Mouse (Mus musculus) right cerebral cortex, postnatal 14 days (tissue): ENCODE data around the gene Zbtb4.

Experiments used
- DNase-seq: peaks from one replicate; pipeline ENCODE4 v3.0.0; 2022

The Zbtb4 gene

DNA sequence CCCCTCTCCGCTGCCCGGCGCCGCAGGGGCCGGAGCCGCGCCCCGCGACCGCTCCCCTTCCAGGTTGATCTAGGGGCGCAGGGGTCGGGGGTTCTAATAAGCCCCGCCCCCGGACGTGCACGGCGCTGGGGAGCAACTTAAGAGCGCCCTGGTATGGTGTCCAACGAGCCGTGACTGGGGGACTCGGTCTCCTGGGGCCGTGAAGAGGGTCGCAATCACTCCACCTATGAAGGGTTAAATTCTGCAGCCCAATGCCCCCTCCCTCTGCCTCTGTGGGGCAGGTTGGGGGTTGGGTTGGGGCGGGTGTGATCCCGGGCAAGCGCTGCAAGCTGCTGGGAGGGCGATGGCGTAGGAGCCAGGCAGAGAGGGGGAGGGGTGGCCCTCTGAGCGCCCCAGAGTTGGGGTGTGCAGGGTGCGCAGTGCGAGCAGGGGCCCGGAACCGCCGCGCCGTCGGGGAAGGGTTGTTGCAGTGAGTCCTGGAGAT lies 456 bp downstream of the Zbtb4 start:
- DNase-seq = peak; percentile 80

DNA sequence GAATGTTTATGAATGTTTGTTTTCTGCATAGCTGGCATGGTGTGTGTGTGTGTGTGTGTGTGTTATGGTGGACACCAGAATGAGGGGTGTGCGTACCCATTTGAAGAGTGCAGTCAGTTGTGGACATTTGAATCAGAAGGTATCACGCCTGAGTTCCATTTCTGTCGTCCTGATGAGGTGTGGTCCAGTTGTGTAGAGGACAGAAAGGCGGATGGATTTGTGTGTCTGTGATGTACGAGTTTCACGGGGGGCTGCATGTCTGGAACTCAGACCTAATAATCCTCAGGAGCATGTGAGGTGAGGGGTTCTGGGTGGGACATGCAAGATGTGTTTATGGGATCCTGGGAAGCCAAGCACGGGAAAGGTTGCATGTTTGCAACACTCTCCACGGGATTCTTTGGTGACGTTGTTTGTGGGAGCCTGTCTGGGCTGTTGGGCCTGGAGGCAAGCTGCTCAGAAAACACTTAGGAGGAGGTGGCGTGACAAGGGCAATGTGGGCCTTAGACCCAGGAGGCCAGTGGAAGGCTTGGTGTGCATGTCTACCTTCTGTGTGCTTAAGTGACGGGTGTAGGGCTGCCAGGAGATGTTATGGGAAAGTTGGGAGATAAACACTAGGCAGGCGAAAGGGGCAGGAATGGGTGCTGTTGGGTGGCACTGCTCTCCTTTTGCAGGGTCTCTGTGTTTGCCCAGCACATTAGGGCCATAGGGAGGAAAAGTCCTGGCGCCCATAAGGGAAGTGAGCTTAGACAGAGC lies 1.3 kb downstream of the Zbtb4 start:
- no peak for DNase-seq

DNA sequence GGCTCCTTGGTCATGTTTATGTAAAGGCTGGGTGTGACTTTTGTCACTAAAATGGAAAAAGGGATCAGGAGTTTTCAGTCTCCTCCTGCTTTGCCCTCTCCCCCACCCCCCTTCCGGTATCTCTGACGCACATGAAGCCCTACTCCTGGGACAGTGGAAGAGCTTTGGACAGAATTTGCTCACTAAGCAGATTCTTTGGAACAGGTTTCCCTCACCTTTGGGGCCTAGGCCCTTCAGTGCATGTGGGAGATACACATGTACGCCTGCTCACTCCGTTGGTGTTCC lies 1.9 kb downstream of the Zbtb4 start:
- no peak for DNase-seq

DNA sequence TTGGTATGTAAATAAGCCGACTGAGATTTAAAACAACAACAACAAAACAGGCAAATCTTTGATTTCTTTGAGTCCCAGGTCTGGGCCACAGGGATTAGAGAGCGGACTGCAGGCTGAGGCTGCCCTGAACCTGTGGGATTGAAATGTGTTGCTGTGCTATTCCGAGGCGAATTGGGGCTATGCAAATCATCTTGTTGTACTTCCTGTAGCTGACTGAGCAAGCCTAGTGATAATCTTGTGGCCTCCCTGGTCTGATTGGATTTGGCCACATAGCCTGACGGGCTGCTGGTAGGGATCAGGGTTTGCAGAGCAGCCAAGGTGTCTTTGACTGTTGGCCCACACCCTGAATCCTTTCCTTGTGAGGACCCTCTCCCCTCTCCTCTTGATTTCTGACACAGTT lies 9.2 kb downstream of the Zbtb4 start:
- DNase-seq = no peak

DNA sequence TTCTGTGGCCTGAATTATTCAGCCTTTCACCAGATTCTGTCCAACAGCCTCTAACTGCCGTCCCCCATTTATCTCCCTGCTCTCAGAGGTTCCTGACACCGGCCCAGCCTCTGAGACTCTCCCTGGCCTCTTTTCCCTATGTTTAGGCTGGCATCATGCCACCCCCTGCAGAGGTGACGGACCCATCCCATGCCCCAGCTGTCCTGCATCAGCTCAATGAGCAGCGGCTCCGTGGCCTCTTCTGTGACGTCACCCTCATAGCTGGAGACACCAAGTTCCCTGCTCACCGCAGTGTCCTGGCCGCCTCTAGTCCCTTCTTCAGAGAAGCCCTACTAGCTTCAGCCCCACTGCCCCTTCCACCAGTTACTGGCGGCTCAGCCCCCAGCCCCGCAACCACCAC lies 10.0 kb downstream of the Zbtb4 start:
- DNase-seq = no peak

DNA sequence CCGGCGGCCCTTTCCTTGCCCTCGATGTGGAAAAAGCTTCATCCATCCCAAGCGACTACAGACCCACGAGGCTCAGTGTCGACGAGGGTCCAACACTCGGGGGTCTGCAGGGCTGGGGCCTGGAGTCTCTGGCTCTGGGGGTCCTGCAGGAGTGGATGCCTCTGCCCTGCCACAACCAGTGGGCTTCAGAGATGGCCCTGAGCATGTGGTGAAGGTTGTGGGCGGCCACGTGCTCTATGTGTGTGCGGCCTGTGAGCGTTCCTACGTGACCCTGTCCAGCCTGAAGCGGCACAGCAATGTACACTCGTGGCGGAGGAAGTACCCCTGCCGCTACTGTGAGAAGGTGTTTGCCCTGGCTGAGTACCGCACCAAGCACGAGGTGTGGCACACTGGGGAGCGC lies 10.8 kb downstream of the Zbtb4 start:
- DNase-seq = no peak

DNA sequence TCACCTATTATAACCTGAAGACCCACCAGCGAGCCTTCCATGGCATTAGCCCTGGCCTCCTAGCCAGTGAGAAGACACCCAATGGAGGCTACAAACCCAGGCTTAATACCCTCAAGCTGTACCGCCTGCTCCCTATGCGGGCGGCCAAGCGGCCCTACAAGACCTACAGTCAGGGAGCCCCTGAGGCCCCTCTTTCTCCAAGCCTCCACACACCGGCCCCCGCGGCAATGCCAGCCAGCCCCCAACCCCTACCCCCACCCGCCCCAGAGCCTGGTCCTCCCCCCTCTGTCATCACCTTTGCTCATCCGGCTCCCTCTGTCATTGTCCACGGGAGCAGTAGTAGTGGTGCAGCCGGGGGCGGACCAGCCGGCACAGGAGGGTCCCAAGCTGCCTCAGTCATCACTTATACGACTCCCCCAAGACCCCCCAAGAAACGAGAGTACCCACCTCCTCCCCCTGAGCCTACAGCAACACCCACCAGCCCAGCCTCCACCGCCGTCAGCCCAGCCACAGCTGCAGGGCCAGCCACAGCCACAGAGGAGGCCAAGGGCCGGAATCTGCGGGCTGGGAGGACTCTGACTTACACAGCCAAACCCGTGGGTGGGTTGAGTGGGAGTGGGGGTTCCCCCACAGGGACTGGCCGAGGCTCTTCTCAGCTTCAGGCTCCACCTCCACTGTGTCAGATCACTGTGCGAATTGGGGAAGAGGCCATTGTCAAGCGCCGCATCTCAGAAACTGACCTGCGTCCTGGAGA lies 12.0 kb downstream of the Zbtb4 start:
- DNase-seq = no peak

DNA sequence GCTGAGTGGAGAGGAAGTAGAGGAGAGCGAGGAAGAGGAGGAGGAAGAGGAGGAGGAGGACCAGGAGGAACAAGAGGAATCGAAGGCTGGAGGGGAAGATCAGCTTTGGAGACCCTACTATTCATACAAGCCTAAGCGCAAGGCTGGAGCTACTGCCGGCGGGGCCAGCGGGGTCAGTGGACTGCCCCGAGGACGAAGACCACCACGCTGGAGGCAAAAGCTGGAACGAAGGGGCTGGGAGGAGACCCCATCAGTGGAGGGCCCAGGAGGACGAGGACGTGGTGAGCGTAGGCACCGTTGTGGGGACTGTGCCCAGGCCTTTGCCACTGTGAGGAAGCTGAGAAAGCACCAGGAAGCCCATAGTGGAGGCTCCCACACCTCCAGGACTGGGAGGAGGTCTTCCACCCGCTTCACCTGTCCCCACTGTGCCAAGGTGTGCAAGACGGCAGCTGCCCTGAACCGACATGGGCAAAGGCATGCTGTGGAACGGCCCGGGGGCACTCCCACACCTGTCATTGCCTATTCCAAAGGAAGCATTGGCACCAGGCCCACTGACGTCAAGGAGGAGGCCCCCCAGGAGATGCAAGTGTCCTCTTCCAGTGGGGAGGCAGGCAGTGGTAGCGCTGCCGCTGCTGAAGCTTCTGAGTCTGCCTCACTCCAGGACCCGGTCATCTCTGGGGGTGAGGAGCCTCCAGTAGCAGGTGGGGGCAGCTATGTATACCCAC lies 12.7 kb downstream of the Zbtb4 start:
- DNase-seq = peak; percentile 59

DNA sequence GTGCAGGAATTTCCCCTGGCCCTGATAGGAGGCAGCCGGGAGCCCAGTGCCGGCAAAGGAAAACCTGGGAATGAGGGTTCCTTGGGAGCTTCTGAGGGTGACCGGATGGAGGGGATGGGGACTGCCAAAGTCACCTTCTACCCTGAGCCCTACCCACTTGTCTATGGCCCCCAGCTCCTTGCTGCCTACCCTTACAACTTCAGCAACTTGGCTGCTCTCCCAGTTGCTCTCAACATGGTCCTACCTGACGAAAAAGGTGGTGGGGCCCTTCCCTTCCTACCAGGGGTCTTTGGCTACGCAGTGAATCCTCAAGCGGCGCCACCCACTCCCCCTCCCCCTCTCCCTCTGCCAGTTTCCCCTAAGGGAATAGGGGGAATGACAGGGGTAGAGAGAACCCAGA lies 13.3 kb downstream of the Zbtb4 start:
- no peak for DNase-seq

DNA sequence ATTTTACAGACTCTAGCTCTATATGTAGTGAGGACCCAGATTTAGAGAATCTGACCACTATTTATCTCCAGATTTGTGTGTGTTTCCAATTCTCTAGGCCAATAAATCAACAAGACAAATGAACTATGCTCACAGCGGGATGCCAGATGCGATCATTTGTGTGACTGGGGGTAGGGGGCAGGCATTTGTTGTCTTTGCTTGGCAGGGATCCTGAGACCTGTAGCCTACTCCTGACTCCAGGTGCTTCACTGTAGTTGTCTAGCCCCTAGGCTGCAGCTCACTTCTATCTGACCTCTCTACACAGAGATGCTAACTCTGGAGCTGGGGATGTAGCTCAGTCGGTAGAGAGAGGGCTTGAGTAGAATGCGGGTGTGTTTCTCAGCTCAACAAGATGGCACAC lies 16.1 kb downstream of the Zbtb4 start:
- DNase-seq = no peak

DNA sequence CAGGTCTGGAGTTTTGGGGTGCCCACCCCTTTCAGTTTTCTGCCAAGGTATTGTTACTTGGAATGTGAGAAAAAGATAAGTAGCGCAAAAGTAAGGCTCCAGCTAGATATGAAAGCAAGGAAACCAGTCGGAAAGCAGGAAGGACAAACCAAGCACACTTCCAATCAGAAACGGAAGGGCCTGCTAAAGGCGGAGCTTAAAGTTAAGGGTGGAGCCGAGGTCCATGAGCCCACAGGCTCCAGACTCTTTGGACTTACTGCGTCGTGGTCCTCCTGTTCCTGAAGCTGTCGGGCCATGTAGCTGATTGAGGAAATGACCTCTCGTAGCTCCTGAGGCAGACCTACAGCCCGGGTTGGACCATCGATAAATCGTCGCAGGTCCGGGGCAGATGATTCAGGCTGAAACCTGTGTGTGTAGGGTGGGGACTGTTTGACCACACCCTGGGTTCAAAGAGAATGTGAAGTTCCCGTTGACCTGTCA lies 19.1 kb downstream of the Zbtb4 start:
- no peak for DNase-seq

DNA sequence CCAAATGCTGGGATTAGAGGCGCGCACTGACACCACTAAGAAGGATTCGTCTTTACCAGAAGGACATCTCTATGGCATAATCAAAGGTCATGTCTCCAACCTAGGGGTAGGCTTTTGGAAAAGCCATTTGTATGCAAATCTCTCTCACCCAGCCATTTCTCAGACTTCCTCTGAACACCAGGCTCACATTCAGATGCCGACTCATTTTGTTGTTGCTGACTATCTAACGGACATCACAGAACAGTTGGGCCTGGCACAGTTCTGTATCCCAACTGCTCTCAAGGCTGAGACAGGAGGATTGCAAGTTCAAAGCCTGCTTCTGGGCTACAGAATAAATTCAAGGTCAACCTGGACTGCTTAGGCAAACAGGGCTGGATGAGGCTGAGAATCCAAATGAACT lies 21.6 kb downstream of the Zbtb4 start:
- no peak for DNase-seq

DNA sequence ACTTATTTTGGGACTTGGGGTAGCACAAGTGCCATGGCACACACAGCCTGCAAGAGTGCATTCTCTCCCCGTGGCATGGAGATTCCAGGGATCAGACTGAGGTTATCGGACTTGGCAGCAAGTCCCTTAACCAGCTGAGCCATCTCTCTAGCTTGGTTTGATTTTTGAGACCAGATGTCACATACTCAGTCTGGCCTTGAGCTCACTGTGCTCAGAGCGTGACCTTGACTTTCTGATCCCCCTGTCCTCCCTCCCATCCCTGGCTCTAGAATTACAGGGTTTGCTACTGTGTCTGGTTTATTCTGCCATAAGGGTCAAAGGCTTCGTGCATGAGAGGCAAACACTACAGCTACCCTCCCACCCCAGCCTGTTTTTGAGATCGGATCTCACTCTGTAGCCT lies 23.7 kb downstream of the Zbtb4 start:
- no peak for DNase-seq

DNA sequence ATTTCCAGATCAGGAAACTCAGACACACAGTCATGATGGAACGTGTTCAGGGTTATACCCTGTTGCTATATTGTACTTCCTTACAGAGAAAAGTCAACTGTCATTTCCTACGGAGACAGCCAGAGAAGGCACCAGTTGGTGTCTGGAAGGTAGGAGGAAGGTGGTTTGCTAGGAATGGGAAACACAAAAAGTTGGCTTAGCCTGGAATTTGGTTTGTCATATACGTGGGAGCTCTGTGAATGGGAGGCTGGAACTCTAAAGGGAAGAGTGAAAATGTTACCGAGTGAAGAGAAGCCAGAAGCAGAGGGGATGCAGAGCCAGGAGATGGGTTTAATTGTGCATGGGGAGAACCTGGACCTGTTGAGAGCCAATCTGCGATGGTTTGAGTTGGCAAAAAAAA lies 25.7 kb downstream of the Zbtb4 start:
- no peak for DNase-seq

DNA sequence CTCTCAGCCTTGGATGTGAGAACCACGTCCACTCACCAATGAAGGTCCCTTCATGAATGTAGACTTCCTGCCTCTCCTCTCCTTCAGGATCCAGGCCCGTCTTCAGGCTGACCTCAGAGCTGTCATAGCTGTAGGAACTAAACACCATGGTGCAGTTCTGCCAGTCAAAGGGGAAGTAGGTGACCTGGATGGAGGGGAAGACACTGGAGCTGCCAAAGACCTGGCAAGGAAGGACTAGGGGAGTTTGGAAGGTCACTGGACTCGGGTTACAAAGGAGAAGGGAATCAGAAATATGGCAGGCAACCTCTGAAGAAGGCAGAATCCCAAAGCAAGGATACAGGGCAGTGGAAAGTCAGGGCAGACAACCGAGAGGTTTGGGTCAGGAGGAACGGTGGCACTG lies 27.7 kb downstream of the Zbtb4 start:
- DNase-seq = no peak

DNA sequence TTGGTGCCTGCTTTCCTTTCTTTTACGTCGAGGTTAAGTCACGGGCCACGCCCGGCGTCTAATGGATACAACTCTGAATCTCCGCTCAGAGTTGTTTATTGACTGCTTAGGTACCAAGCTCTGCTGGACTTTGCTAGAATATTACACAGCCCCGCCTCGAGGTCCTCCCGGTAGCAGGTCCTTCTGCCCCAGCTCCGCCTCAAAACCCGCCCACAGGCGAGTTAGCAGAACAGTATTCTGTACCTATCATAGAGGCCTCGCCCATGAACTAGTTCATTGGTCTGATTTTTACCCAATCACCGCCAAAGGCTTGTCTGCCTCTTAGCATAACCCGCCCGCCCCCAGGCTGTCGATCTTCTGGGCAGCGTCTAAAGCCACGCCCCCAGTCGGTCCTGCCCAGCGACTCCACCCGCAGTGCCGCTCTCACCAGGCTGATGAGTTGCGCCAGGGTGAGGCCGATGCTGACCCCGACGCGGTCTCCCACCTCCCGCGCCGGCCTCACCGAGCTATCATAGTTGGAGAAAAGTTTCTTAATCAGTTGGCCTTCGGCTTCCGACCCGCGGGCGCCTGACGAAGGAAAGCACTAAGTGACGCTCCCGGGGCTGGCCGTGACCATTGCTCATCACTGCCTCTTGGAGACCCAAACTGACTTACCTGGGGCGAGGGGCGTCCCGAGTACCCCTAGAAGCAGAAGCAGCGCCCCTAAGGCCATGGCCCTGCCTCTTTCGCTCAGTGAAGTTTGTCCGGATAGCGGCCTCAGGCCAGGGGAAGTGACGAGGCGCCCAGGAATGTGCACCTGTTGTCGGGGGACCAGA lies 29.7 kb downstream of the Zbtb4 start, which contains the start of gene Chrnb1:
TSS of gene Chrnb1 (minus strand) at position 776 of the 815 bp plus-strand sequence.
- DNase-seq = peak; percentile 82

DNA sequence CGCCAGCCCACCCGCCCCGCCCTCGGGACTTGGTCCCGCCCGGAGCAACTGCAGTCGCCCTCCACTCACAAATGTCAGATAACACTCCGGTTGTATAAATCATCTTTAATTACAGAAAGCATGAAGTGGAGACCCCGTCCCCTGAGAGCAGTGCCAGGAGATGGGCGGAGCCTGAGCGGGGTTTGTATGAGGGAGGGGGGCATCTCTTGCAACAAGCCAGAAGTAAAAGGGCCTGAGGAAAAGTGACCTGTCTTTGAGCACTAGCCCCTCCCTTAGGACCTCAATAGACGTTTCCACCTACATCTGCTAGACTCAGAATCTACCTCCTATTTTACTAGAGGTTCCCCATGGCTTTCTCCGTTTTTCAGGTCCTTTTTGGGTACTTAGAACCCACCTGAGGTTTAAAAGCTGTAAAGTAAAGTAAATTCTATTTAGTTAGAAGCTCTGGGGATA lies 30.3 kb downstream of the Zbtb4 start:
- no peak for DNase-seq

DNA sequence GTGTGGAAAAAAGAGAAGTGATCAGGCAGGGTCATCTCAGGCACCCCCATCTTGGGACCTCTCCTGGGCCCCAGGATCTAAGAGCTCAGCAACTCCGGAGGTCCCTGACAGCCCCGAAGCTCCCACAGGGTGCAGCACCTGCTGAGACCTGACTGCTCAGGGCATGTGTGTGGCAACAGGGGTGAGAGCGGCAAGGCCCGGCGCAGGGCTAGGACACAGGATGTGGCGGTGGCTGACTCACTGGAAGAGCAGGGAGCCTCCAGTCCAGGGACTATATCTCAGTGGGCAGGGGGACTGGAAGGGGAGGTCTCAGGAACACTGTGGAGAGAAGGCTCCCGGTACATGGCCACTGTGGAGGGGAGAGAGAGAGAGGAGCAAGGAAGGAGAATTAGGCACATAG lies 32.2 kb downstream of the Zbtb4 start:
- no peak for DNase-seq

DNA sequence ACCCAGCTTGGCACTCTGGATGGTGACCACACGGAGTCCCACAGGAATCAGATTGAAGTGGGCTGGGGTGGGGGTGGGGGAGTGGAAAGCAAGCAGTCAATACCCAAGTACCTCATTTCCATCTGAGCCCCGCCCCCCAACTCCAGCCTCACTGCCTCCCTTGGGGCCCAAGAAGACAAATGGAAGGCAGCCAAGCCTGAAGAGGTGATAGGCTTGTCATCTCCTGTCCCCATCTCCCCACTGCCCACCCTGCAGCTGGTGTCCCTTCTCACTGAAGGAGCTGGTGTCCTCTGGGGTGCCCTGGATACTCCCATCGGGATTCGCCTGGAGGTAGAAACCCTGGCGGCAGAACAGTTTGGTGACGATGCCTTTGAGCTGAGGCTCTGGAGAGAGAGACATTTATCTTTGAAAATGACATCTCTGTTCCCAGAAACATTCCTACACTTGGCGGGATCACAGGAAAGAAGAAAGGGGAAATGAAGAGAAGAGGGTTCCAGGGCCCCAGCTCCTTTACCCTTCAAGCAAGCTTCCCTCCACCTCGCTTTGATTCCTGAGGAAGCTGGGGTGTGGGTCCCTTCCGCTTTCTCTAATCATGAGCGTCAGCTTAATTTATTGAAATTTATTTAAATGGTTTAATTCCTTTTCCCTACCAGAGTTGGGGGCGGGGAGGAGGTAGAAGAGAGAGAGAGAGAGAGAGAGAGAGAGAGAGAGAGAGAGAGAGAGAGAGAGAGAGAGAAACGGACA lies 33.9 kb downstream of the Zbtb4 start:
- DNase-seq = no peak

DNA sequence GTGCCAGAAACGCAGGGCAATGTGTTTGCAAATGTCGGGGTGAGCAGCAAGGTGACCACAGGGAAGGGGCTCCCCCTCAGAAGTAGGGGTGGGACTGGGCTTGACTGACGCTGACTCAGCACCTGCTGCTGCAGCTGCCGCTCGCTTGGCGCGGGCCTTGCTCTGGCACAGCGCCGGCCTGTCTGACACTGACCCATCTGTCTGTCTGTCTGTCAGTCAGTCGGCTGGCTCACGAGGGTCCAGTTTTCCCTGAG lies 34.4 kb downstream of the Zbtb4 start:
- peak; percentile 63 for DNase-seq

DNA sequence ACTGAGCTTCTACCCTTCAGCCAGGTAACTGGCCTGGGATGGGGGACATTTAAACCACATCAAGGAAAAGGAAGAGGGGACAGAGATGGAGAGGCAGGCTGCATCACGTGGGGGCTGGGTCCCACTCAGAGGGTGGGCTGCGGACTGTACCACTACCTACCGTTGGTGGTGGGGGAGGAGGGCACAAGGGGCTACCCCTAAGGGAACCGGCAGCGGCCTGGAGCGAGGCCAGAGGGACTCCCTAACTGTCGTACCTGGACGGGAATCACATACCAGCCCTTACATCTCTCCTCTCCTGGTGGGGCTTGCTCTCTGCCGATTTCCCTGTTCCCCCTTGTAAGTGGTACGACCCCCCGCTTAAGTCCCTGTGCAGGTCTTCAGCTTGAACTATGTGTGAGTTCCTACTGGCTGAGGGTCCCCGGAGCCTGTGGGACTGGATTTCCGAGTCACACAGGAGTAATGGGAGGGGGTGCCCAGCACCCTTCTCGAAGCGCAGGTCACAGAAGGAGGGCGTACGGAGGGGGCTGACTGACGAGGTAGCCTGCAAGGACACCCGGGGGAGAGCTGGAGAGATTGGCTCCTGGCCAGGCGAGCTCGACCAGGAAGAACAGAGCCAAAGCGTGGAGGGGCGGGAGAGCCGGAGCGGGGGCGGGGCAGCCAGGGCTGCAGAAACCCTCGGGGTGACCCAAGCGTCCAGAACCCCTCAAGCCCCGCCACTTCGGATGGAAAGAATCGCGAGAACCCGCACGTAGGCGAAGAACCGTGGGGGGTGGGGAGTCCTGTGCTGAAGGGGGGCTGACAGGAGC lies 34.9 kb downstream of the Zbtb4 start:
- DNase-seq = peak; percentile 77
